Mouse (Mus musculus): ENCODE data around the gene Celf2. TPM values are rescaled to one million over a fixed set of nuclear protein-coding genes. Genes with fewer than 3 reads are reported as not detected.

Celf2 gene
- total and polyA plus RNA-seq, 2 experiments from 2014 or later, result 185 to 205 TPM

DNA sequence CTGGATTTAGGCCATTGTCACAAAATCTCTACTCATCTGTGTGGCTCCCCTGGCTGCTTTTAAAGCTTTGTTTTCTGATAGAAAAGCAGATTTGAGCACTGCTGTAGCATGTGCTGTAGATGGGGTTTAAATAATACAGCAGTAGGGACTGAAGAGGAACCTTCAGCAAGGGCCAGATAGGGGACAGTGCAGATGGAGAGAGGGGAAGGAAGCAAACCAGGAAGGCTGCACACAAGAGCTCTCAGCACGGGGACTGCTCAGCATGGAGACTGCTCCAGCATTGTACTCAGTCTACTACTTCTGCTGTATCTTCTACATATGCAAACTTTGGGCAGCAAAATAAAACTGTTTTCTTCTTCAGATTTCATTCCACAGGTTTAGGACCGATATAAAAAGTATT, 687.8 kb downstream of the Celf2 start:
- H3K4me1 ChIP-seq (ENCODE audit: insufficient read depth), result peaks cover 13% of the 10 kb centered on the region; the same call in 1 of the 2 replicates
- no peaks in the 10 kb centered on the region for H3K9me3 ChIP-seq (ENCODE audit: low read length)
- H3K27me3 ChIP-seq (ENCODE audit: insufficient read depth, low read length), result no peaks in the 10 kb centered on the region
- no peak overlapping the region for H3K4me2 ChIP-seq (ENCODE audit: low read depth)
- no peak overlapping the region for H3K9ac ChIP-seq
- ATAC-seq, result no peak
- H3K4me3 ChIP-seq (ENCODE audit: low read depth, low read length), result no peak overlapping the region
- no peak for DNase-seq
- 48% methylated on average over 2 of the region's 2 CpGs for WGBS
- no peak overlapping the region for H3K27ac ChIP-seq (ENCODE audit: low read depth, low read length)
- no peak for TF ChIP-seq CTCF (IDR thresholded peaks at IDR 0.05; ENCODE audit: low read depth)
- H3K36me3 ChIP-seq (ENCODE audit: insufficient read depth), result no peaks in the 10 kb centered on the region

DNA sequence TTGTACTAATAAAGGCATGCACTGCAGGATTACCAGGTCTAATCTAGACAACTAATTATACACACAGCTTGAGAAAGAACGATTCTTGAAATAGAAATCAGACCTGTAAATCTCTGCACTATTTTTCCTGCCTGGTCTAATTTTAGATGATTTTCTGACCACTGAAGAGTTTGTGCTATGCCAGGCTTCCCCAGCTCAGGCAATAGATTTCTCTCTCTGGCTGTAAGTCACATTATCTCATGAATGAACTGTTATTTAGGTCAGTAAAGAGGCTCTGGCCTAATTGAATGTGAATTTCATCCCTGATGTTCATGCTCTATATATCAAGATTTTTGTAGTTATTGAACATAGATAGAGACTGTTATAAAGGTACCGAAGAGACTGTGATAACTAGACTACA, 694.1 kb downstream of the Celf2 start:
- TF ChIP-seq CTCF (IDR thresholded peaks at IDR 0.05; ENCODE audit: low read depth), result no peak
- no peak for ATAC-seq

DNA sequence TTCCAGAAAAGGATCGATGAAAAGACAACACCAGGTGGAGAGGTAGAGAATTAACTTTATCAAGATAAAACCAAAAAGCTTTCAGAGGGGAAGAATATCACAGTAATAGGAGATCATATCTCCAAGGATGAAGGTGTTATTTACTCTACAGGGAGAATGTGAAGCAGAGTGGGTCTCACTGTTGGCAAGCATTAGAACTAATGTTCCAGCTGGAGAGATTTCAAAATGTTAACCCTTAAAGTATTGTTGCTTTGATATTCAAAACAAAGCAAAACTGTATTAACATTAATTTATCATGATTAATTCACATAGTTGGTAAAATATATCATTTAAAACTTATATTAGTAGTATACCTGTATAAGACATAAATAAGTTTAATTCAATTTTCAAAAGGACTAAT, 700.6 kb downstream of the Celf2 start:
- no peak for ATAC-seq
- Histone ChIP-seq H3K4me1 (ENCODE audit: insufficient read depth) (no peaks in the 10 kb centered on the region), H3K27me3 (ENCODE audit: insufficient read depth, low read length) (no peaks in the 10 kb centered on the region), H3K4me2 (ENCODE audit: low read depth) (no peak overlapping the region), H3K36me3 (ENCODE audit: insufficient read depth) (no peaks in the 10 kb centered on the region), H3K9ac (no peak overlapping the region), H3K9me3 (ENCODE audit: low read length) (no peaks in the 10 kb centered on the region), H3K4me3 (ENCODE audit: low read depth, low read length) (no peak overlapping the region), H3K27ac (ENCODE audit: low read depth, low read length) (no peak overlapping the region)
- no peak for TF ChIP-seq CTCF (IDR thresholded peaks at IDR 0.05; ENCODE audit: low read depth)
- DNase-seq, result no peak
- 73% methylated on average over 1 of the region's 1 CpGs for WGBS

More for the DNA sequence above, 694.1 kb downstream of the Celf2 start:
- Histone ChIP-seq H3K27me3 (ENCODE audit: insufficient read depth, low read length) (no peaks in the 10 kb centered on the region), H3K9me3 (ENCODE audit: low read length) (no peaks in the 10 kb centered on the region), H3K4me3 (ENCODE audit: low read depth, low read length) (no peak overlapping the region), H3K4me2 (ENCODE audit: low read depth) (no peak overlapping the region), H3K36me3 (ENCODE audit: insufficient read depth) (no peaks in the 10 kb centered on the region), H3K9ac (no peak overlapping the region), H3K4me1 (ENCODE audit: insufficient read depth) (peaks cover 8% of the 10 kb centered on the region; the same call in 1 of the 2 replicates), H3K27ac (ENCODE audit: low read depth, low read length) (no peak overlapping the region)
- WGBS, result 71% methylated on average over 2 of the region's 2 CpGs
- no peak for DNase-seq

DNA sequence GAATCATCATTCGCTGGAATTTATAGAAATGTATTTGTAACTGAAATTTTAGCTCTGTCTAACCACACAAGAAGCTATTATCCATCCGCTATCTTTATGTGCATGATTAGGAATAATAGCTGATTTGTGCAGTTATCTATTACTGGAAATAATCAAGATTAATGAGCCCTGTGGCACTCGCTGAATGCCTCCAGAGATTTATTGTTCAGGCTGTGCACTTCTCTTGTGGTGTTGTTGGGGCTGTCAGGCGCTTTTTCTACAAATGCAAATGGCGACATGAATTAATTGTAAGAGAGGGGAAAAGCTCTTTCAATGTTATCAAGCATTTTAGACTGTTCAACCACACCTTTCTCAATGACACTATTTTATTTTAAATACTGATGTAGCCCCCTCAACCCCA, 712.6 kb downstream of the Celf2 start:
- H3K4me1 ChIP-seq (ENCODE audit: insufficient read depth), result peaks cover 14% of the 10 kb centered on the region
- H3K9me3 ChIP-seq (ENCODE audit: low read length), result no peaks in the 10 kb centered on the region
- no peak overlapping the region for H3K4me3 ChIP-seq (ENCODE audit: low read depth, low read length)
- H3K27ac ChIP-seq (ENCODE audit: low read depth, low read length), result no peak overlapping the region
- H3K27me3 ChIP-seq (ENCODE audit: insufficient read depth, low read length), result no peaks in the 10 kb centered on the region
- 38% methylated on average over 5 of the region's 5 CpGs for WGBS
- no peak for TF ChIP-seq CTCF (IDR thresholded peaks at IDR 0.05; ENCODE audit: low read depth)
- ATAC-seq, result no peak
- no peak for DNase-seq
- no peak overlapping the region for H3K4me2 ChIP-seq (ENCODE audit: low read depth)
- no peak overlapping the region for H3K9ac ChIP-seq
- no peaks in the 10 kb centered on the region for H3K36me3 ChIP-seq (ENCODE audit: insufficient read depth)

DNA sequence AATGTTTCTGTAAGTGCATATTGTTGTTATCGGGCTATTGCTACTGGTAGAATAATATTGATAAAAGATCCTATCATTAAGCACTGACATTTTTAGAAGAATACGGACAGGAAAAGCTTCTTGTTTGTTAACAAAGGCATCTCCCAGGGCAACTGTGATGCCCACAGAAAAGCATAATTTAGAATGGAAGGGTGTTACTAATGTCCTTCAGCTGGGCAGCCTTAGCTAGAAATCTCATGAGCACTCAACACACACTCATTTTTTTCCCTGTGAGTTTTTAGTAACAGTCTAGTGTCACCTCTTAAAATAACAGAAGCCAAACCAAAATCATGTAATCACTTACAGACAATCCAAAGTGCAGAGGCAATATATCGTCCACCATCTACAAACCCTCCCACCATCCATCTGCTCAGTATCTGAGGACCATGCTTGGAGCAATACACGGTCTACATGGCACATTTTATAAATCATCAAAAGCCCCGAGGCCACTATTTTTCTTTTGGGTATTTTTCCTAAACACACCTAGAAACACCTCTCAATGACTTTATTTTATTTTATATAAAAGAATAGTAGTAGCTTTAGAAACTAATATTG, 713.3 kb downstream of the Celf2 start:
- Histone ChIP-seq H3K4me2 (ENCODE audit: low read depth) (no peak overlapping the region), H3K4me3 (ENCODE audit: low read depth, low read length) (no peak overlapping the region), H3K27me3 (ENCODE audit: insufficient read depth, low read length) (no peaks in the 10 kb centered on the region), H3K9ac (no peak overlapping the region), H3K36me3 (ENCODE audit: insufficient read depth) (no peaks in the 10 kb centered on the region), H3K9me3 (ENCODE audit: low read length) (no peaks in the 10 kb centered on the region), H3K27ac (ENCODE audit: low read depth, low read length) (no peak overlapping the region), H3K4me1 (ENCODE audit: insufficient read depth) (peaks cover 15% of the 10 kb centered on the region)
- TF ChIP-seq CTCF (IDR thresholded peaks at IDR 0.05; ENCODE audit: low read depth), result no peak
- 63% methylated on average over 5 of the region's 5 CpGs for WGBS
- DNase-seq (no peak), ATAC-seq (no peak)

DNA sequence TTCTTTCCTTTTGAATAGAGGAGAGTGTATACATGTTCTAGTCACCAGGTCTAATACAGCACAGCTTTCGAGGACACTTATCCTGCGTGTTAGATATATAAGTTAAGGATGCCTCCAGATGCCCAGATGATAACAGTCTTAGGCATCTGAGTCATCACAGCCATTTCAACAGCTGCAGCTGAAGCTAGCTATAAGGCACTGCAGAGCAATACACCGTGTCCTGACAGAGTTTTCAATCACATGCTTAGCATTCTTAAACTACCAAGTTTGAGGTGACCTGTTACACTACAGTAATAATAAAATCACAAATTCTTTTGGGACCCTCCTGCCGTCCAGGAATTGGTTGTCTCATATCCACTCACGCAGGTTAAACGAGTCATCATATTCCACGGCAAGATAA, 714.5 kb downstream of the Celf2 start:
- peaks cover 21% of the 10 kb centered on the region for H3K4me1 ChIP-seq (ENCODE audit: insufficient read depth)
- H3K27ac ChIP-seq (ENCODE audit: low read depth, low read length), result no peak overlapping the region
- TF ChIP-seq CTCF (IDR thresholded peaks at IDR 0.05; ENCODE audit: low read depth), result no peak
- no peaks in the 10 kb centered on the region for H3K36me3 ChIP-seq (ENCODE audit: insufficient read depth)
- no peaks in the 10 kb centered on the region for H3K27me3 ChIP-seq (ENCODE audit: insufficient read depth, low read length)
- H3K4me2 ChIP-seq (ENCODE audit: low read depth), result no peak overlapping the region
- no peak overlapping the region for H3K4me3 ChIP-seq (ENCODE audit: low read depth, low read length)
- ATAC-seq, result no peak
- 76% methylated on average over 7 of the region's 7 CpGs for WGBS
- no peak overlapping the region for H3K9ac ChIP-seq
- no peaks in the 10 kb centered on the region for H3K9me3 ChIP-seq (ENCODE audit: low read length)
- no peak for DNase-seq

DNA sequence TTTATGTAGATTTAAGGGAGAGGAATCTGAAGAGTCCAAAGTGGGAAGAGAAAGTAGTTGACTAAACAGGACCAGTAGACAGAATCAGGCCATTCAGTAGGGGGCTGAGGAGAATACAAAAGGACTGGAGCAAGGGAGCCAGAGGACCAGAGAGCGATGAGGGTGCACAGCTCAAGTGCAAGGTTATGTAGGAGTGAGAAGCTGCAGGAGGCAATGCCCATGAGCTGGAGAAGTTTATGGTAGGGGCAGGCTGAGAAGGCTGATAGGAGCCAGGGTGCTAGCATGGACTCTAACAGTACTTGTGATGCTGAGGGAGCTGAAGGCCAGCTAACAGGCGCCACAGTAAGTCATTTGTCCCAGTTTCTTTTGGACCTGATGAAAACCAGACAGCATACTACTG, 718.5 kb downstream of the Celf2 start:
- Histone ChIP-seq H3K36me3 (ENCODE audit: insufficient read depth) (no peaks in the 10 kb centered on the region), H3K27ac (ENCODE audit: low read depth, low read length) (no peak overlapping the region), H3K4me1 (ENCODE audit: insufficient read depth) (peaks cover 21% of the 10 kb centered on the region), H3K9ac (no peak overlapping the region), H3K9me3 (ENCODE audit: low read length) (no peaks in the 10 kb centered on the region), H3K27me3 (ENCODE audit: insufficient read depth, low read length) (no peaks in the 10 kb centered on the region), H3K4me2 (ENCODE audit: low read depth) (no peak overlapping the region), H3K4me3 (ENCODE audit: low read depth, low read length) (no peak overlapping the region)
- ATAC-seq (no peak), DNase-seq (no peak)
- 72% methylated on average over 2 of the region's 2 CpGs for WGBS
- TF ChIP-seq CTCF (IDR thresholded peaks at IDR 0.05; ENCODE audit: low read depth), result no peak
